Mouse (Mus musculus) frontal cortex, adult 2 months (tissue): Measurements from ENCODE around the gene Abcf3. TPM values are rescaled to one million over a fixed set of nuclear protein-coding genes. Genes with fewer than 3 reads are reported as not detected.

Experiments
- DNase-seq, 2 experiments: peaks; one replicate each; pipeline ENCODE4 v3.0.0; 2022; ENCODE audit warnings: low spot score in 1 of 2; ENCODE audit errors: extremely low spot score in 1 of 2
- polyA plus RNA-seq: library from polyadenylated mRNA; depleted of rRNA; stranded (reverse); fragments of >200 nt; gene quantifications from 2 replicates; pipeline ENCODE4 v1.2.3, GENCODE M21; 2012

The Abcf3 gene
- polyA plus RNA-seq, 1 experiment, result 86.0 TPM

GRCm38 (mm10) chr16:20539649-20540048 lies 8.7 kb upstream of the Abcf3 start:
- no peak for DNase-seq

DNA sequence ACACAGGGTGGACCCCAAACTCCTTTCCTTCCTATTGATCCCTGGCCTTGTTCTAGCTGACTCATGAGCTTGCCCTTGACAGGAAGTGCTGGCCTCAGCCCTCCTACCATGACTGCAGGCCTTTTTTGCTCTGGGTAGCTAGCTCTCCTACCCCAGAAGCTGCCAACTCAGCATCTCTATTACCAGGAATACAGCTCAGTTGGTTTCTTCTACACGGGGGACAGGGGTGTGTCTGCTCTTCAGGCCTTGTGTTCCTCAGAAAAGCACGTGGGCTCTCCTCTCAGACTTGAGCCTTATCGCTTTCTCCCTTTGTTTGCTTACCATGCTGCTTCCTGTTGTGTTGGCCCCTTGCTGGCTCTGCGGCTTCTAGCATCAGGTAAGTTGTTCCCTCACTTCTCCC lies 7.9 kb upstream of the Abcf3 start:
- no peak for DNase-seq

GRCm38 (mm10) chr16:20545696-20546095 lies 2.7 kb upstream of the Abcf3 start:
- DNase-seq, result no peak

- no peak for DNase-seq
These were observed 954 bp upstream of the Abcf3 start for GRCm38 (mm10) chr16:20547423-20547822.

DNA sequence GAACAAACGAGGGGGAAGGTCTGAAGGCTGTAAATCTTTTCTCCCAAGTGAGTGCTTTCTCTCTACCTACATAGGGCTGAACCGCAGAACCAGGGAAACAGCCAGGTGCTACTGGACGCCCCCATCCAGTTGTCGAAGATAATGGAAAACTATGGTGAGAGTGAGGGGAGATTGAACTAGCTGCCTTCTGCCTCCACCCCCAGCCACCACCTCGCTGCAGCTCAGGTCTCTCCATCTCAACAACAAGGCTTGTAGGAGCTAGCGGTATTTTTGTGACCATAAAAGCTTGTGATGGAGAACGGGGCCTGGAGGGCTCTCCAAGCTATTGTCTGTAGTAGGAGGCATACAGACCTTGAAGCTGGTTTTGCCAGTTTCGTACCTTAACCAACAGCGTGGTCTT lies 784 bp downstream of the Abcf3 start:
- DNase-seq, result no peak

- DNase-seq, result no peak
These were observed 3.3 kb downstream of the Abcf3 start for GRCm38 (mm10) chr16:20551691-20552090.

DNA sequence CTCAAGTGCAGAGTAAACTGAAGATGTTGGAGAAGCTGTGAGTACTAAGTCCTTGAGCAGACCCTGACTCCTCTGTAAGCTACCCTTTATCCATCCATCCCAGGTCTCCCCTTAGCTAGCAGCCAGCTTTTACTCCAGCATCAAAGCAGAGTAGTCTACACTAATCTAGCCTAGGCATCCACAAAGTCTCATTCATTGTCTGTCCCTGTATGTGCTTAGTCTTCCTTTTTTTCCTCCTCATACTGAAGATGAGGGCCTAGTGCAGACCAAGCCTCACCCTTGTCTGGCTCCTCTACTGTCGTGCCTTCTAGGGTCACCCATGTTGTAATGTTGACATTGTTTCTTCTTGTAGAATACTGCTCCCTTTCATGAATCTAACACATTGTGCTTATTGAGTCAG lies 4.2 kb downstream of the Abcf3 start:
- no peak for DNase-seq

- no peak for DNase-seq
These were observed 6.6 kb downstream of the Abcf3 start for GRCm38 (mm10) chr16:20555000-20555399.

- DNase-seq, result no peak
These were observed 9.0 kb downstream of the Abcf3 start for GRCm38 (mm10) chr16:20557381-20557780.

GRCm38 (mm10) chr16:20565075-20565474 lies 16.7 kb downstream of the Abcf3 start:
- DNase-seq, result no peak

DNA sequence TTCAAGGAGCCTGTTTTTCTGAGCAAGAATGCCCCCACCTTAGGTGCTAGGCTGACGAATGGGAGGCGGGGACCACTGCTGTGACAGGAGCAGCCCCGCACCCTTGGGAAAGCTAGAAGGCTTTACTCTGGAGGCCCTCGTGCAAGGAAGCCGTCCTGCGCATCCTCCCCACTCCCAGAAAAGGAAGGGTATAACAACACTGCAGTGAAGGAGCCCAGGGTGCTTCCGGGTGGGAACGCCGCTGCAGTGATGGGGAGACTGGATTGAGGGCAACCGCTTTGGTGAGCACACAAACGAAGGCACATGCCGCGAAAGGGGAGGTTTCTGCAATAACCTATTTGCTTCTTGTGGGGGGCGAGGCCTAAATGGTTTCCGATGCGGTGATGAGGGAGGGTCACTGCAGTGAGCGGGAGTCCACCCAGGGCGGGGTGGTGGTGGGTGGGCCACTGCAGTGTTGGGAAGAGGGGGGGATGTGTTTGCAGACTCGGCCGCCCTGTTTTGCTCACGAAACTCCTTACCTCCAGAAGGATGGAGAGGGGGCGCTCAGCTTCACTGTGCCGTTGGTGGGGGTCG lies 41.1 kb downstream of the Abcf3 start, which contains the start of gene Vwa5b2:
Gene Vwa5b2, plus strand, starts transcription at position 106 of the 573 bp plus-strand sequence.
- peak in 1 of 2 experiments; percentile 56 for DNase-seq

DNA sequence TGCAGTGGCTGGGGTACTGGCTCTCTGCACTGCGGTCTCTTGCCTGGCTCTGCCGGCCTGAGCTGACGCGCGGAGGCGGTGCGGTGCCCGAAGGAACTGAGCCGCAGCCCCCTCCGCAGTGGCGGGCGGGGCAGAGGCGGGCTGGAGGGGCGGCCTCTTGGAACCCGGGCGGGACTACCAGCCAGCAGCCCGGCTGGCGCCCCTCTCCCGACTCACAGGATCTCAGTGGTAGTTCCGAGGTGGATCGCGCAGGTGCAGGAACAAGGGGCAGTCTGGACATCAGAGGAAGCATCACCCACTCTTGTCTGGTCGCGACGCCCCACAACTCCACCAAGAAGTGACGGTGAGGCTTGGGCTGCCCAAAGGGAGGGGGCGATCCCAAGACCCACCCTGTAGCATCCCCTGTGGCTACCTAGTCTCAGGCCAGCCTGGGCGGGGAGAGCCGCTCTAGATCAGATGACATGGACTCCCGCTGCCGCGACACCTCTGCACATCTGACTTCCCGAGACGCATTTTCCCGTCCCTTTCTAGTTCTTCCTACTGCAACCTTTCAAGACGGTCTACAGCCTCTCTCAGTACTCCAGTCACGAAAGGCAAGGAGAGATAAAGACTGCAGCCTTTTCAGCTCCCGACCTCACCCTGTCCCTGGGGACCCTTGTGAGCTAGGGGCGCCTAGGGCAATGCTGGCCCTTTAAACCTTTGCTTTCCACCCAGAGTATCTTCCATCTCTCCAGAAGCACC lies 41.7 kb downstream of the Abcf3 start:
- DNase-seq, result peak in 1 of 2 experiments; percentile 69

DNA sequence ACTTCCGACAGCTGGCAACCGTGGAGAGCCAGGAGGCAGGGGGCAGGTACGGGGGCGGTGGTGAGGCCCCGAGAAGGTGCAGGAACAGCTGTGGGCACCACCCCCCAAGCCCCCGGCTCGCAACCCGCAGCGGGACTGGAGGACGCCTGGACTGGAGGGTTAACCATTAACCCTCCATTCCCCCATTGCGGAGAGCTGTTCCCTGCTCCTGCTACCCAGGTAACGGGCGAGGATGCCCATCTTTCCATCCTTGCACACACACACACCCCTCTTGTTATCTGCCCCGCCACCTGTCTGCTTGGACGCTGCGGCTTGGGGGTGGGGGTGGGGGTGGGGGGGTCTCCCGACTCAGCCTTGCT lies 42.3 kb downstream of the Abcf3 start:
- no peak for DNase-seq

GRCm38 (mm10) chr16:20591076-20591705 lies 42.8 kb downstream of the Abcf3 start:
- DNase-seq, result no peak

GRCm38 (mm10) chr16:20595060-20595673 lies 46.8 kb downstream of the Abcf3 start:
- no peak for DNase-seq

DNA sequence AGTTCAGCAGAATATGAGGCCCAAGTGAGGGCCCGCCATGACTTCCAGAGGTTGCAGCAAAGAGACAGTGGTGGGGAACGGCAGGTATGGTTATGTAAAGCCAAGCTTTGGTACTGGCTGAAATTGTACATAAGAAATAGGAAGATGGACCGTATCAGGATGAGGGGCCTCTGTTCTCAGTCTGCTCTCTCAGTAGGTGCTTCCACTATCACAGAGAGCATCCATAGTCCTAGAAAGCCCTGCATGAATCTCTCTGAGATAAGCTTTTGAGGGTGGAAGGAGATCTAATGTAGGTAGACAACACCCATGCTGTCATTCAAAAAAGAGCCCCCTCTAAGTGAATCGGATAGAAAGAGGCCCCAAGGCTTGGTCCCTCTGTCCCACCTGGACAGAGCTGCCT lies 47.4 kb downstream of the Abcf3 start:
- no peak for DNase-seq

GRCm38 (mm10) chr16:20596687-20597441 lies 48.5 kb downstream of the Abcf3 start:
- no peak for DNase-seq

GRCm38 (mm10) chr16:20600511-20600910 lies 52.1 kb downstream of the Abcf3 start:
- no peak for DNase-seq

DNA sequence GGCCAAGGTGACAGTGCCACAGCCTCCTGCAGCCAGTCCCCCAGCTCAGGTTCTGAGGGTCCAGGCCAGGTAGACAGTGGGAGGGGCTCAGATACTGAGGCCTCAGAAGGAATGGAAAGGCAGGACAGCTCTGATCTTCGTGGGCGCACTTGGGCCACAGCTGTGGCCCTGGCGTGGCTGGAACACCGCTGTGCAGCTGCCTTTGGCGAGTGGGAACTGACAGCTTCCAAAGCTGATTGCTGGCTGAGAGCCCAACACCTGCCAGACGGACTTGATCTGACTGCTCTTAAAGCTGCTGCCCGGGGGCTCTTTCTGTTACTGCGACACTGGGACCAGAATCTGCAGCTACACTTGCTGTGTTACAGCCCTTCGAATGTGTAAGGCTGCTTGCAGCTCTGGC lies 56.3 kb downstream of the Abcf3 start:
- DNase-seq, result no peak

GRCm38 (mm10) chr16:20610501-20611356 lies 62.4 kb downstream of the Abcf3 start:
- DNase-seq, result peak in 1 of 2 experiments; percentile 87
